Mouse (Mus musculus): ENCODE data around the gene Cenpc1. TPM values are rescaled to one million over a fixed set of nuclear protein-coding genes. Genes with fewer than 3 reads are reported as not detected.

Gene Cenpc1
- 56.3 and 58.3 TPM in 2 replicates for total RNA-seq (2017)

GRCm38 (mm10) chr5:86065101-86065875, at the start of gene Cenpc1:
Cenpc1 (minus strand) TSS chr5:86065583.
- peak; percentile 82 to 88 for ATAC-seq (replicated peaks in 1 of 2; ENCODE audit: insufficient read depth in 1 of 2, low FRiP score in 2 of 2, low TSS enrichment in 1 of 2, low read depth in 1 of 2, poor library complexity in 2 of 2, severe bottlenecking in 2 of 2)

DNA sequence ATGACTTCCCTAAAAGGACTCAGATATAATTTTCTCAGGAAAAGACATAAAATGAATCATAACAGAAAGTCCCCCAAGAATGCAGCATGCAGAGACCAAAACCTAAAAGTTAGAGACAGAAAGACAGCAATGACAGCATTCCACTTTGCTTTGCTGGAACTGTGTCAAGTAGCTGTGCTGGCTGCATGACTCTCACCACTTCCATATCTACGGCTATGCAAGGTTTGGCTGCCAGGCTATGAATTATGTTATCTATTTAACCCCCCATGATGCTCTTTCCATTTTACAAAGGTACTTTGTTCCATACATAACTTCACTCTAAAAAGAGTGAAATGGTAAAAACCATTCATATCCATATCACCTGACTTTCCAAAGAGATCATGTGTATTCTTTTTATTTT, 48.6 kb upstream of the Cenpc1 start:
- no peak for ATAC-seq (replicated peaks in 1 of 2; ENCODE audit: insufficient read depth in 1 of 2, low FRiP score in 2 of 2, low TSS enrichment in 1 of 2, low read depth in 1 of 2, poor library complexity in 2 of 2, severe bottlenecking in 2 of 2)

- ATAC-seq (replicated peaks in 1 of 2; ENCODE audit: insufficient read depth in 1 of 2, low FRiP score in 2 of 2, low TSS enrichment in 1 of 2, low read depth in 1 of 2, poor library complexity in 2 of 2, severe bottlenecking in 2 of 2): no peak
Measured at GRCm38 (mm10) chr5:86113037-86113436, 47.7 kb upstream of the Cenpc1 start.

- ATAC-seq (replicated peaks in 1 of 2; ENCODE audit: insufficient read depth in 1 of 2, low FRiP score in 2 of 2, low TSS enrichment in 1 of 2, low read depth in 1 of 2, poor library complexity in 2 of 2, severe bottlenecking in 2 of 2): no peak
Measured at GRCm38 (mm10) chr5:86111074-86111473, 45.7 kb upstream of the Cenpc1 start.

GRCm38 (mm10) chr5:86106610-86107009, 41.2 kb upstream of the Cenpc1 start:
- no peak for ATAC-seq (replicated peaks in 1 of 2; ENCODE audit: insufficient read depth in 1 of 2, low FRiP score in 2 of 2, low TSS enrichment in 1 of 2, low read depth in 1 of 2, poor library complexity in 2 of 2, severe bottlenecking in 2 of 2)

DNA sequence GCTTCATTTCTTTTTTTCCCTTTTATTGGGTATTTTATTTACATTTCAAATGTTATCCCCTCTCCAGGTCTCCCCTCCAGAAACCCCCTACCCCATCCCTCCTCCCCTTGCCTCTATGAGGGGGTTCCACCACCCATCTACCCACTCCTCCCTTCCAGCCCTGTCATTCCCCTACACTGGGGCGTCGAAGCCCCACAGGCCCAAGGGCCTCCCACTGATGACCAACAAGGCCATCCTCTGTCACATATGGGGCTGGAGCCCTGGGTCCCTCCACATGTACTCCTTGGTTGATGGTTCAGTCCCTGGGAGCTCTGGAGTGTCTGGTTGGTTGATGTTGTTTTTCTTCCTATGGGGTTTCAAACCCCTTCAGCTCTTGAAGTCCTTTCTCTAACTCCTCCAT, 36.8 kb upstream of the Cenpc1 start:
- no peak for ATAC-seq (replicated peaks in 1 of 2; ENCODE audit: insufficient read depth in 1 of 2, low FRiP score in 2 of 2, low TSS enrichment in 1 of 2, low read depth in 1 of 2, poor library complexity in 2 of 2, severe bottlenecking in 2 of 2)

GRCm38 (mm10) chr5:86100621-86101020, 35.2 kb upstream of the Cenpc1 start:
- peak in 1 of 2 experiments; percentile 51; a peak in 1 of 4 replicates for ATAC-seq (replicated peaks in 1 of 2; ENCODE audit: insufficient read depth in 1 of 2, low FRiP score in 2 of 2, low TSS enrichment in 1 of 2, low read depth in 1 of 2, poor library complexity in 2 of 2, severe bottlenecking in 2 of 2)

DNA sequence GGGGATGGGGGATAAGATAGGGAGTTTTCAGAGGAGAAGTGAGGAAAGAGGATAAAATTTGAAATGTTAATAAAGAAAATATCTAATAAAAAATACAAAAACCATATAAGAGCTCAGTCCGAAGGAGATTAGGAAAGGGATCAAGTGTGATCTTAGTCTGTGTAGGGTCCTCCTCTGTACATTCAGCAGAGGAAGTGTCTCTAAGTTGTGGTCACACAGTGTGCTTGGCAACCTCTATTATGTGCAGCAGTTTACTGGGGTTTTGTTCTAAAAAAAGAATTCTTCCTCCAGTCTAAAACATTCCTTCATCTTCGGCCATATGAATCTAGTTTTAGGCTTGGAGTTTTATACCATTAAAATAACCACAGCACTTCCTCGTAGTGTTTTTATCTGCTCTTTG, 33.6 kb upstream of the Cenpc1 start:
- ATAC-seq (replicated peaks in 1 of 2; ENCODE audit: insufficient read depth in 1 of 2, low FRiP score in 2 of 2, low TSS enrichment in 1 of 2, low read depth in 1 of 2, poor library complexity in 2 of 2, severe bottlenecking in 2 of 2): peak; percentile 66 to 85

GRCm38 (mm10) chr5:86094754-86095153, 29.4 kb upstream of the Cenpc1 start:
- ATAC-seq (replicated peaks in 1 of 2; ENCODE audit: insufficient read depth in 1 of 2, low FRiP score in 2 of 2, low TSS enrichment in 1 of 2, low read depth in 1 of 2, poor library complexity in 2 of 2, severe bottlenecking in 2 of 2): no peak

DNA sequence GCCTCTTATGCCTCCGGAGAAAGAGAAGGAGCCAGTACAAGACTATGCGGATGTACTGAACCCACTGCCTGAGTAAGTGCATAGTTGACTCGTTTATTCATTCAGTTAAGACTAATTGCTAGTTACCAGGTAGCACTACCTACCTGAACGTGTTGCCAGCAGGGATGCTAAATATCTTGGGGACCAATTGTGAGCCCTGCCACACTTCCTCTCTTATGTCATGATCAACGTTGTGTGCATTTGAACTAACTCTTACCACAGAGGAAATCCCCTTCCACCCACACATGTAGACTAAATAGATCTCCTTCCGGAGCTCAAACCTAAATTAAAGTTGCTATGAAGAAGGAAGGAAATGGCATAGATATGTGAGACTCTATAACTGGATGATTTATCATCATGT, 21.4 kb upstream of the Cenpc1 start:
- ATAC-seq (replicated peaks in 1 of 2; ENCODE audit: insufficient read depth in 1 of 2, low FRiP score in 2 of 2, low TSS enrichment in 1 of 2, low read depth in 1 of 2, poor library complexity in 2 of 2, severe bottlenecking in 2 of 2): peak; percentile 92 to 93

- peak; percentile 79 to 81 for ATAC-seq (replicated peaks in 1 of 2; ENCODE audit: insufficient read depth in 1 of 2, low FRiP score in 2 of 2, low TSS enrichment in 1 of 2, low read depth in 1 of 2, poor library complexity in 2 of 2, severe bottlenecking in 2 of 2)
Measured at GRCm38 (mm10) chr5:86084979-86085378, 19.6 kb upstream of the Cenpc1 start.

DNA sequence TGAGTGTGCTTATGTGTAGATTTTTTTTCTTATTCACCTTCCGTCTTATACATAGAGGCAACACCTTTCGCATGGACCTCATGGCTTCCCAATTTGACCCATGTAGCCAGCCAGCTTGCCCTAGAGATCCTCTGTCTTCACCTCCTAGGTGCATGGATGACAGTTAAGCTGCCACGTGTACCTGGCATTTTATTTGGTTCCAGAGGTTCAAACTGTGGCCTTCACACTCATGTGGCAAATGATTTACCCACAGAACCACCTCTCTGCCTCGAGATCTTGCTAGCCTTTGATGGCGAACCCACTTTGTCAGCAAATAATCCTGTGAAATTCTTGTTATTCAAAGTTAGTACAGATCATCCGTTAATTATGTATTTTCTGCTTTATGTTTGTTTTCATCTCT, 18.6 kb upstream of the Cenpc1 start:
- ATAC-seq (replicated peaks in 1 of 2; ENCODE audit: insufficient read depth in 1 of 2, low FRiP score in 2 of 2, low TSS enrichment in 1 of 2, low read depth in 1 of 2, poor library complexity in 2 of 2, severe bottlenecking in 2 of 2): no peak

GRCm38 (mm10) chr5:86078720-86079334, 13.4 kb upstream of the Cenpc1 start:
- peak; percentile 87 to 91 for ATAC-seq (replicated peaks in 1 of 2; ENCODE audit: insufficient read depth in 1 of 2, low FRiP score in 2 of 2, low TSS enrichment in 1 of 2, low read depth in 1 of 2, poor library complexity in 2 of 2, severe bottlenecking in 2 of 2)

DNA sequence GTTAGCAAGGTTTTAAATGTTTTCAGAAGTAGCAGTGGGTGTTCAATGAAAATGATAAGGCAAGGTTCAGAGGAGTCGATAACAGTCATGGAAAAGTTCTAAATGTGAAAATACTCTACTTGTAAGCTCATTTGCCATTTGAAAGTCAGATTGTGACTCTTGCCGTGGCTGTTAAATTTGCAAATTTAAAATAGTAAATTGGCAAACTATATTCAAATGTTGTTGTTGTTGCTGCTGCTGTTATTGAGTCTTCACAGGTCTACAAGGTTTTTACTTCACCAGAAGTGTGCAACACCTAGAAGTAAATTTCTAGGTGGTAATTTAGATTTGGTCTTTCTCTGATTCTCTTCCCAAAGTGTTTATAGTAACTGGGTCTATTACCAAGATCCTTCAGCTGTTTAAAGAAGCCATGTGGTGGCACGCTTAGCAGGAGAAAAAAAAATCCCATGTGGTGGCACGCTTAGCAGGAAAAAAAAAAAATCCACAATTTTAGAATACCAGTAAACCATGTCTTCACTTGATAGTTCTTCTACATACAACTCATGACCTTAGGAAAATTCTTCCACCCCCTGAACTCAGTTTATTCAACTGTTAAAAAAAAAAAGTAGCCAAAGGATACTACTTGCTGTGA, 7.5 kb upstream of the Cenpc1 start:
- no peak for ATAC-seq (replicated peaks in 1 of 2; ENCODE audit: insufficient read depth in 1 of 2, low FRiP score in 2 of 2, low TSS enrichment in 1 of 2, low read depth in 1 of 2, poor library complexity in 2 of 2, severe bottlenecking in 2 of 2)

DNA sequence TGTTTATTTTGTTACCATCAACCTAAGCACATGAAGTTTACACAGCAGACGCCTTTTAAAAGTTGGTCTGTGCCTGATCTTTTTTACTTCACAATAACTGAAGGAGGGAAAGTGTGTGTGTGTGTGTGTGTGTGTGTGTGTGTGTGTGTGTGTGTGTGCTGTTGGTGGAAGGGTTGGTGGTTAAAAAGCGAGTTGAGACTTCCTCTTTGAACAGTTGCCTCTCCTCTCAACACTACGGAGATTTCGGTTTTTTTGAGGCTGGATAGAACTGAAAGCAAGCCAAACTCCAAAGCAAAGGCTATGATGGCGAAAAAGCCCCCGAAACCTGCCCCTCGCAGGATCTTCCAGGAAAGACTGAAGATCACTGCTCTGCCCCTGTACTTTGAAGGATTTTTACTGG, 6.2 kb upstream of the Cenpc1 start, which contains the start of gene Stap1:
TSS of gene Stap1 (plus strand) at position 209 of the 400 bp plus-strand sequence.
- peak; percentile 58 to 77 for ATAC-seq (replicated peaks in 1 of 2; ENCODE audit: insufficient read depth in 1 of 2, low FRiP score in 2 of 2, low TSS enrichment in 1 of 2, low read depth in 1 of 2, poor library complexity in 2 of 2, severe bottlenecking in 2 of 2)

DNA sequence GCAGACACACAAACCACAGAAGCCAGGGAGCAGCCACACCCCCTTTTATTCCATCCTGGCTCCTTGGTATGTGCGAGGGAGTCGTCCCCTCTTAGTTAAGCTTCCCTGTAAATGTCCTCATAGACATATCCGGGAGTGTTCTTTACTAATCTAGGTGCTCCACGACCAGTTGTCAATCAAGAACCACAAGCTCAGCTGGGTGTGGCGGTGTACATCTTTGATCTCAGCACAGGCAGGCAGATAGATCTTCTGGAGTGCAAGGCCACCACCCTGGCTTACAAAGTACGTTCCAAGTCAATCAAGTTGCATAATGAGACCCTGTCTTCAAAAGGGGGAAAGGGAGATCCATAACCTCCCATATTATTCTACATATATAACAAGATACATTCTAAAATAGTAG, 3.7 kb upstream of the Cenpc1 start:
- no peak for ATAC-seq (replicated peaks in 1 of 2; ENCODE audit: insufficient read depth in 1 of 2, low FRiP score in 2 of 2, low TSS enrichment in 1 of 2, low read depth in 1 of 2, poor library complexity in 2 of 2, severe bottlenecking in 2 of 2)

DNA sequence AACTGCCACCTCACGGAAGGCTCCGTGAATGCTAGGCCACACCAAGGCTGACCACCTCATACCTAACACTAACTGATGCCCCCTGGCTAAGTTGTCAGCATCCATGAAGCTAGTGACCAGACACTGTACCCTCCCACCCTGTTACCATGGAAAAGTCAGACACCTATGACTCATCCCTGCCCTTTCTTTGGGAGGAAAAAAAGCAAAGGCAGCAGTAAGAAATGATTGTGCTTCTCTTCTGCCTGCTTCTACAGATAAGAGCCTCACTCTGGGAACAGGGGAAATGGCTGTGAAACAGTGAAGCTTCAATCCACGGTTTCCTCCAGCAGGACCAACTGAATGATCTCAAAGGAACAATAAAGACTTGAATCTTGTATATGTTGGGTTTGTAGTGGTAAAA, 3.1 kb upstream of the Cenpc1 start:
- ATAC-seq (replicated peaks in 1 of 2; ENCODE audit: insufficient read depth in 1 of 2, low FRiP score in 2 of 2, low TSS enrichment in 1 of 2, low read depth in 1 of 2, poor library complexity in 2 of 2, severe bottlenecking in 2 of 2): peak in 1 of 2 experiments; percentile 4; a peak in 1 of 4 replicates

DNA sequence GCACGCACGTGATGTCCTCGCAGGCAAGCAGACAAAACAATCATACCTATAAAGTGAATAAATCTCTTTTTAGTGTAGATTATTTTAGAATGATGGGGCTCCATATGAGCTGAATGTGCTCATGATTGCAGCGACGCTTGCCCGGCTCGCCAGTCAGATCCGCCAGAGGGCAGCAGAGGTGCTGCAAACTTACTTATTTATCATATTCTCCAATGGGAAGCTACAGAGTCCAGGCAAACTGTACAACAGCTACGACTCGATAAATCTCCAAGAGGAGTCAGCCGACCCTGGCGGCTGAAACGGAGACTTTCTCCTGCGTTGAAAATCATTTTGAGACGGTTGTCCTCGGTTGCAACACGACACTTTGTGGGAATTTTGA, 1.2 kb upstream of the Cenpc1 start:
- ATAC-seq (replicated peaks in 1 of 2; ENCODE audit: insufficient read depth in 1 of 2, low FRiP score in 2 of 2, low TSS enrichment in 1 of 2, low read depth in 1 of 2, poor library complexity in 2 of 2, severe bottlenecking in 2 of 2): peak; percentile 67

All from hematopoietic stem cell, adult 5-6 weeks (primary cell).